Mouse (Mus musculus): ENCODE results near the gene Pheta1.

- TF ChIP-seq POLR2A (IDR thresholded peaks at IDR 0.05; ENCODE audit: low read depth, low read length): no peak
- no peak for TF ChIP-seq CTCF (IDR thresholded peaks at IDR 0.05; ENCODE audit: extremely low read depth, insufficient read length, insufficient replicate concordance, low read depth, low read length)
Observed at GRCm38 (mm10) chr5:121823668-121824067, 25.1 kb upstream of the Pheta1 start.
